Mouse (Mus musculus): ENCODE data around the gene Sipa1l2.
"Not testable (repeated sequence)": the region's sequence is repeated elsewhere in the genome, so short reads cannot be mapped to it uniquely, and the experiment has no call there.

Sipa1l2 gene

GRCm38 (mm10) chr8:125533709-125534108, 35.9 kb downstream of the Sipa1l2 start:
- DNase-seq = no peak

- DNase-seq = peak; percentile 76
These were observed 36.7 kb downstream of the Sipa1l2 start for GRCm38 (mm10) chr8:125532953-125533352.

- DNase-seq = no peak
These were observed 37.4 kb downstream of the Sipa1l2 start for GRCm38 (mm10) chr8:125532177-125532576.

GRCm38 (mm10) chr8:125531640-125532039, 38.0 kb downstream of the Sipa1l2 start:
- DNase-seq = no peak

GRCm38 (mm10) chr8:125531088-125531438, 38.5 kb downstream of the Sipa1l2 start:
- no peak for DNase-seq

- DNase-seq = no peak
These were observed 39.2 kb downstream of the Sipa1l2 start for GRCm38 (mm10) chr8:125530187-125531087.

GRCm38 (mm10) chr8:125529019-125529418, 40.6 kb downstream of the Sipa1l2 start:
- no peak for DNase-seq

GRCm38 (mm10) chr8:125527941-125528340, 41.7 kb downstream of the Sipa1l2 start:
- DNase-seq = no peak

- DNase-seq = no peak
These were observed 42.6 kb downstream of the Sipa1l2 start for GRCm38 (mm10) chr8:125526999-125527398.

GRCm38 (mm10) chr8:125526582-125526981, 43.0 kb downstream of the Sipa1l2 start:
- no peak for DNase-seq

- no peak for DNase-seq
These were observed 45.1 kb downstream of the Sipa1l2 start for GRCm38 (mm10) chr8:125524479-125524878.

- DNase-seq = no peak
These were observed 46.4 kb downstream of the Sipa1l2 start for GRCm38 (mm10) chr8:125523213-125523612.

- no peak for DNase-seq
These were observed 47.5 kb downstream of the Sipa1l2 start for GRCm38 (mm10) chr8:125522151-125522550.

- DNase-seq = no peak
These were observed 48.5 kb downstream of the Sipa1l2 start for GRCm38 (mm10) chr8:125521087-125521486.

- DNase-seq = not testable (repeated sequence)
These were observed 49.3 kb downstream of the Sipa1l2 start for GRCm38 (mm10) chr8:125520308-125520707.

- DNase-seq = no peak
These were observed 50.7 kb downstream of the Sipa1l2 start for GRCm38 (mm10) chr8:125518951-125519350.

GRCm38 (mm10) chr8:125518301-125518700, 51.3 kb downstream of the Sipa1l2 start:
- DNase-seq = peak; percentile 35

GRCm38 (mm10) chr8:125517397-125517796, 52.2 kb downstream of the Sipa1l2 start:
- no peak for DNase-seq

GRCm38 (mm10) chr8:125516115-125516905, 53.3 kb downstream of the Sipa1l2 start:
- DNase-seq = no peak

GRCm38 (mm10) chr8:125515665-125516064, 53.9 kb downstream of the Sipa1l2 start:
- no peak for DNase-seq

GRCm38 (mm10) chr8:125513935-125514334, 55.7 kb downstream of the Sipa1l2 start:
- DNase-seq = no peak

GRCm38 (mm10) chr8:125513242-125513866, 56.3 kb downstream of the Sipa1l2 start:
- no peak for DNase-seq

GRCm38 (mm10) chr8:125512561-125512960, 57.0 kb downstream of the Sipa1l2 start:
- no peak for DNase-seq

All from kidney, adult 18-20 months (tissue).